Mouse (Mus musculus) gastrocnemius, postnatal 36 days (tissue): ENCODE results near the gene Kat5. TPM values are rescaled to one million over a fixed set of nuclear protein-coding genes. Genes with fewer than 3 reads are reported as not detected.

Experiments used
- total RNA-seq, 2 experiments: library from RNA; stranded (reverse); gene quantifications; 2 replicates each; pipeline ENCODE4 v1.2.3; 2021

Kat5 gene
- total RNA-seq, 2 experiments from 2014 or later: 23.3 to 25.4 TPM

Other genes starting within 250 kb of the Kat5 start
- 10 to 100 TPM; 12.6 to 13.6 TPM for gene Eif1ad, start 243.5 kb downstream of the Kat5 start, total RNA-seq
- gene Banf1, start 243.1 kb downstream of the Kat5 start, total RNA-seq: 100 to 1,000 TPM; 116 to 124 TPM
- 10 to 100 TPM; 34.3 to 38.0 TPM for gene Sart1, start 221.5 kb downstream of the Kat5 start, total RNA-seq
- under 1 TPM; 0.52 to 0.64 TPM for gene Tsga10ip, start 207.7 kb downstream of the Kat5 start, total RNA-seq
- gene Drap1, start 185.3 kb downstream of the Kat5 start, total RNA-seq: 100 to 1,000 TPM; 531 to 582 TPM
- 10 to 100 TPM; 32.7 to 33.6 TPM for gene AI837181, start 185.1 kb downstream of the Kat5 start, total RNA-seq
- gene Fosl1, start 162.7 kb downstream of the Kat5 start, total RNA-seq: not detected
- 1 to 10 TPM; 4.7 to 6.0 TPM for gene Ccdc85b, start 152.3 kb downstream of the Kat5 start, total RNA-seq
- gene Fibp, start 149.6 kb downstream of the Kat5 start, total RNA-seq: 10 to 100 TPM; 35.2 to 41.5 TPM
- not detected for gene Ctsw, start 141.7 kb downstream of the Kat5 start, total RNA-seq
- gene Efemp2, start 136.3 kb downstream of the Kat5 start, total RNA-seq: 1 to 10 TPM; 5.3 to 6.3 TPM
- 10 to 100 TPM; 16.1 to 19.8 TPM for gene Mus81, start 121.8 kb downstream of the Kat5 start, total RNA-seq
- 10 to 100 TPM; 67.8 to 72.7 TPM for gene Cfl1, start 119.8 kb downstream of the Kat5 start, total RNA-seq
- under 1 TPM; 0.33 to 0.59 TPM for gene 1700020D05Rik, start 106.5 kb downstream of the Kat5 start, total RNA-seq
- 1 to 10 TPM; 5.2 to 7.8 TPM for gene Snx32, start 99.7 kb downstream of the Kat5 start, total RNA-seq
- gene Ovol1, start 49.6 kb downstream of the Kat5 start, total RNA-seq: not detected
- gene Ap5b1, start 42.2 kb downstream of the Kat5 start, total RNA-seq: 1 to 10 TPM; 1.9 to 2.0 TPM
- 10 to 100 TPM; 35.8 to 38.6 TPM for gene Rnaseh2c, start 8.4 kb downstream of the Kat5 start, total RNA-seq
- 10 to 100 TPM; 12.4 to 14.9 TPM for gene Rela, start 27.2 kb upstream of the Kat5 start, total RNA-seq
- 1 to 10 TPM; 6.9 to 9.5 TPM for gene Sipa1, start 53.5 kb upstream of the Kat5 start, total RNA-seq
- 10 to 100 TPM; 10.8 to 11.3 TPM for gene Map3k11, start 78.5 kb upstream of the Kat5 start, total RNA-seq
- 10 to 100 TPM; 12.2 to 15.2 TPM for gene Pcnx3, start 78.7 kb upstream of the Kat5 start, total RNA-seq
- not detected for gene Kcnk7, start 94.1 kb upstream of the Kat5 start, total RNA-seq
- gene Ehbp1l1, start 116.1 kb upstream of the Kat5 start, total RNA-seq: 100 to 1,000 TPM; 235 to 261 TPM
- 10 to 100 TPM; 19.7 to 22.8 TPM for gene Fam89b, start 119.4 kb upstream of the Kat5 start, total RNA-seq
- 10 to 100 TPM; 43.4 to 44.2 TPM for gene Ltbp3, start 130.7 kb upstream of the Kat5 start, total RNA-seq
- 10 to 100 TPM; 70.8 to 71.1 TPM for gene Scyl1, start 161.2 kb upstream of the Kat5 start, total RNA-seq